Mouse (Mus musculus): Measurements from ENCODE around the gene Inpp4b. TPM values are rescaled to one million over a fixed set of nuclear protein-coding genes. Genes with fewer than 3 reads are reported as not detected.

Gene Inpp4b
- total RNA-seq, 1 experiment from 2014 or later = 77.5 TPM

- peak; percentile 63; the same call in 1 of the 2 replicates for ATAC-seq (ENCODE audit: extremely low read depth, insufficient number of reproducible peaks, low FRiP score, poor library complexity, severe bottlenecking)
Measured at GRCm38 (mm10) chr8:81635912-81636583, 293.7 kb downstream of the Inpp4b start.

GRCm38 (mm10) chr8:81638478-81638877 lies 296.1 kb downstream of the Inpp4b start:
- ATAC-seq (ENCODE audit: extremely low read depth, insufficient number of reproducible peaks, low FRiP score, poor library complexity, severe bottlenecking) = no peak

- ATAC-seq (ENCODE audit: extremely low read depth, insufficient number of reproducible peaks, low FRiP score, poor library complexity, severe bottlenecking) = no peak
Measured at GRCm38 (mm10) chr8:81639820-81640219, 297.5 kb downstream of the Inpp4b start.

- ATAC-seq (ENCODE audit: extremely low read depth, insufficient number of reproducible peaks, low FRiP score, poor library complexity, severe bottlenecking) = no peak
Measured at GRCm38 (mm10) chr8:81643030-81643429, 300.7 kb downstream of the Inpp4b start.

- no peak for ATAC-seq (ENCODE audit: extremely low read depth, insufficient number of reproducible peaks, low FRiP score, poor library complexity, severe bottlenecking)
Measured at GRCm38 (mm10) chr8:81692167-81692566, 349.8 kb downstream of the Inpp4b start.

GRCm38 (mm10) chr8:81694893-81695292 lies 352.5 kb downstream of the Inpp4b start:
- ATAC-seq (ENCODE audit: extremely low read depth, insufficient number of reproducible peaks, low FRiP score, poor library complexity, severe bottlenecking) = no peak

GRCm38 (mm10) chr8:81702038-81702437 lies 359.7 kb downstream of the Inpp4b start:
- no peak for ATAC-seq (ENCODE audit: extremely low read depth, insufficient number of reproducible peaks, low FRiP score, poor library complexity, severe bottlenecking)

- no peak for ATAC-seq (ENCODE audit: extremely low read depth, insufficient number of reproducible peaks, low FRiP score, poor library complexity, severe bottlenecking)
Measured at GRCm38 (mm10) chr8:81703571-81704365, 361.4 kb downstream of the Inpp4b start.

- ATAC-seq (ENCODE audit: extremely low read depth, insufficient number of reproducible peaks, low FRiP score, poor library complexity, severe bottlenecking) = no peak
Measured at GRCm38 (mm10) chr8:81707436-81707835, 365.1 kb downstream of the Inpp4b start.

GRCm38 (mm10) chr8:81731332-81731731 lies 389.0 kb downstream of the Inpp4b start:
- no peak for ATAC-seq (ENCODE audit: extremely low read depth, insufficient number of reproducible peaks, low FRiP score, poor library complexity, severe bottlenecking)

- ATAC-seq (ENCODE audit: extremely low read depth, insufficient number of reproducible peaks, low FRiP score, poor library complexity, severe bottlenecking) = no peak
Measured at GRCm38 (mm10) chr8:81735655-81736054, 393.3 kb downstream of the Inpp4b start.

GRCm38 (mm10) chr8:81736103-81736502 lies 393.7 kb downstream of the Inpp4b start:
- ATAC-seq (ENCODE audit: extremely low read depth, insufficient number of reproducible peaks, low FRiP score, poor library complexity, severe bottlenecking) = no peak

GRCm38 (mm10) chr8:81742588-81742987 lies 400.2 kb downstream of the Inpp4b start:
- no peak for ATAC-seq (ENCODE audit: extremely low read depth, insufficient number of reproducible peaks, low FRiP score, poor library complexity, severe bottlenecking)

- ATAC-seq (ENCODE audit: extremely low read depth, insufficient number of reproducible peaks, low FRiP score, poor library complexity, severe bottlenecking) = no peak
Measured at GRCm38 (mm10) chr8:81743040-81743439, 400.7 kb downstream of the Inpp4b start.

- ATAC-seq (ENCODE audit: extremely low read depth, insufficient number of reproducible peaks, low FRiP score, poor library complexity, severe bottlenecking) = no peak
Measured at GRCm38 (mm10) chr8:81745439-81745838, 403.1 kb downstream of the Inpp4b start.

GRCm38 (mm10) chr8:81751159-81751558 lies 408.8 kb downstream of the Inpp4b start:
- ATAC-seq (ENCODE audit: extremely low read depth, insufficient number of reproducible peaks, low FRiP score, poor library complexity, severe bottlenecking) = no peak

GRCm38 (mm10) chr8:81756663-81757062 lies 414.3 kb downstream of the Inpp4b start:
- ATAC-seq (ENCODE audit: extremely low read depth, insufficient number of reproducible peaks, low FRiP score, poor library complexity, severe bottlenecking) = no peak

- ATAC-seq (ENCODE audit: extremely low read depth, insufficient number of reproducible peaks, low FRiP score, poor library complexity, severe bottlenecking) = no peak
Measured at GRCm38 (mm10) chr8:81757580-81758144, 415.3 kb downstream of the Inpp4b start.

GRCm38 (mm10) chr8:81761466-81761865 lies 419.1 kb downstream of the Inpp4b start:
- no peak for ATAC-seq (ENCODE audit: extremely low read depth, insufficient number of reproducible peaks, low FRiP score, poor library complexity, severe bottlenecking)

- no peak for ATAC-seq (ENCODE audit: extremely low read depth, insufficient number of reproducible peaks, low FRiP score, poor library complexity, severe bottlenecking)
Measured at GRCm38 (mm10) chr8:81766033-81766432, 423.7 kb downstream of the Inpp4b start.
